Mouse (Mus musculus): Measurements from ENCODE around the gene Inca1. TPM values are rescaled to one million over a fixed set of nuclear protein-coding genes. Genes with fewer than 3 reads are reported as not detected.
A peak's percentile ranks its signal among the peaks of the same experiment; 100 is the strongest.

Gene Inca1
- total RNA-seq, 4 experiments from 2014 or later, result 1.6 to 2.7 (median 2.3) TPM

- DNase-seq (ENCODE audit: low spot score in 2 of 2), result no peak
Observed at GRCm38 (mm10) chr11:70701984-70702733, 2.2 kb upstream of the Inca1 start.

GRCm38 (mm10) chr11:70701221-70701955 is 1.4 kb upstream of the Inca1 start:
- no peak for DNase-seq (ENCODE audit: low spot score in 2 of 2)

GRCm38 (mm10) chr11:70700613-70701012 is 658 bp upstream of the Inca1 start:
- peak; percentile 45 to 55 for DNase-seq (ENCODE audit: low spot score in 2 of 2)

GRCm38 (mm10) chr11:70699051-70699450 is 904 bp downstream of the Inca1 start:
- no peak for DNase-seq (ENCODE audit: low spot score in 2 of 2)

GRCm38 (mm10) chr11:70697376-70697775 is 2.6 kb downstream of the Inca1 start:
- no peak for DNase-seq (ENCODE audit: low spot score in 2 of 2)

GRCm38 (mm10) chr11:70693504-70693903 is 6.5 kb downstream of the Inca1 start:
- no peak for DNase-seq (ENCODE audit: low spot score in 2 of 2)

- no peak for DNase-seq (ENCODE audit: low spot score in 2 of 2)
Observed at GRCm38 (mm10) chr11:70689578-70689977, 10.4 kb downstream of the Inca1 start.

- no peak for DNase-seq (ENCODE audit: low spot score in 2 of 2)
Observed at GRCm38 (mm10) chr11:70688372-70688771, 11.6 kb downstream of the Inca1 start.

GRCm38 (mm10) chr11:70687601-70688199 is 12.3 kb downstream of the Inca1 start, which contains the start of gene Camta2:
Camta2 (minus strand) TSS chr11:70688105.
- DNase-seq (ENCODE audit: low spot score in 2 of 2), result peak; percentile 68 to 79

GRCm38 (mm10) chr11:70686901-70687566 is 12.9 kb downstream of the Inca1 start:
- peak; percentile 57 to 73 for DNase-seq (ENCODE audit: low spot score in 2 of 2)

- no peak for DNase-seq (ENCODE audit: low spot score in 2 of 2)
Observed at GRCm38 (mm10) chr11:70683640-70684039, 16.3 kb downstream of the Inca1 start.

GRCm38 (mm10) chr11:70681897-70682581 is 17.9 kb downstream of the Inca1 start:
- no peak for DNase-seq (ENCODE audit: low spot score in 2 of 2)

- DNase-seq (ENCODE audit: low spot score in 2 of 2), result no peak
Observed at GRCm38 (mm10) chr11:70681170-70681569, 18.8 kb downstream of the Inca1 start.

- DNase-seq (ENCODE audit: low spot score in 2 of 2), result no peak
Observed at GRCm38 (mm10) chr11:70679894-70680293, 20.1 kb downstream of the Inca1 start.

- no peak for DNase-seq (ENCODE audit: low spot score in 2 of 2)
Observed at GRCm38 (mm10) chr11:70679361-70679760, 20.6 kb downstream of the Inca1 start.

GRCm38 (mm10) chr11:70678576-70678975 is 21.4 kb downstream of the Inca1 start:
- DNase-seq (ENCODE audit: low spot score in 2 of 2), result no peak

GRCm38 (mm10) chr11:70678092-70678491 is 21.9 kb downstream of the Inca1 start:
- no peak for DNase-seq (ENCODE audit: low spot score in 2 of 2)

- no peak for DNase-seq (ENCODE audit: low spot score in 2 of 2)
Observed at GRCm38 (mm10) chr11:70674501-70674900, 25.5 kb downstream of the Inca1 start.

- no peak for DNase-seq (ENCODE audit: low spot score in 2 of 2)
Observed at GRCm38 (mm10) chr11:70674014-70674413, 25.9 kb downstream of the Inca1 start.

GRCm38 (mm10) chr11:70671333-70672047 is 28.5 kb downstream of the Inca1 start:
- no peak for DNase-seq (ENCODE audit: low spot score in 2 of 2)
